Mouse (Mus musculus): ENCODE measurements at regions not wholly inside any gene's neighbourhood (a gene's known extent, or its start where the extent isn't known, plus 50 kb on each side); places are given as distances from the start of the nearest gene placed in this dataset.
A peak's percentile ranks its signal among the peaks of the same experiment; 100 is the strongest.

DNA sequence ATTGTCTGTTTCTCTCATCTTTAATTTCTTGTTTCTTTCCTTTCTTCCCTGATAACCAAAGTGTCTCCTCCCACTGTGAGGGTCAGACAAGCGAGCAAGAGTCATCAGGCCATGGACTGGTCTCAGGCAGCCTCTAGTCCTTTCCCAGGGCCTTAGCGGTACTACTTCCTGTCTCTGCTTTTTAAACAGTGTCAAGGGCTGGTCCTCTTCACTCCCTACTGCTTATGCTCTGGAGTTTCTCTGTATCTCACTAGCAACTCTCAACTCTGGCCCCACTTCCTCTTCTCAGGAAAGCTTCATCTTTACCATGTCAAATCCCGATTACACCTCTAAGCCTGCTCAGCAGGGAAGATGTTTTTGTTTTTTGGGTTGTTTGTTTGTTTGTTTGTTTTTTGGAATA is 124.1 kb downstream of the Pten start:
- no peak for TF ChIP-seq GATA4 (IDR thresholded peaks at IDR 0.05; ENCODE audit: insufficient replicate concordance, low read length)

DNA sequence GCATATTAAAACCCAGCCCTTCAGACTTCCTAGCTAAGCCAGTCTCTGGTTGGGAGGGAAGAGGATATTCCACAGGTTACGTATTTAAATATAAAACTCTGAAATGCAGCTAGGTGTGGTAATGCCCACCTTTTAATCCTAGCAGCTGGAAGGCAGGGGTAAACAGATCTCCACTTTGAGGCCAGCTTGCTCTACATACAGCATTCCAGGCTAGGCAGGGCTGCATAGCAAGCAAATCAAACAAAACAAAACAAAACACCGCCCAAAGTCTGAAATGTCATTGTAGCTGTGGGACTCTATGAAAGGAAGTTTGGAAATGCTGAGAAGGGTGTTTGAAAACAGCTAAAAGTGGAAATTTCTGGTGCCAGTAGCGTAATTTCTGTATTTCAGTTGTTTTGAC is 127.0 kb downstream of the Pten start:
- TF ChIP-seq GATA4 (IDR thresholded peaks at IDR 0.05; ENCODE audit: insufficient replicate concordance, low read length): no peak

DNA sequence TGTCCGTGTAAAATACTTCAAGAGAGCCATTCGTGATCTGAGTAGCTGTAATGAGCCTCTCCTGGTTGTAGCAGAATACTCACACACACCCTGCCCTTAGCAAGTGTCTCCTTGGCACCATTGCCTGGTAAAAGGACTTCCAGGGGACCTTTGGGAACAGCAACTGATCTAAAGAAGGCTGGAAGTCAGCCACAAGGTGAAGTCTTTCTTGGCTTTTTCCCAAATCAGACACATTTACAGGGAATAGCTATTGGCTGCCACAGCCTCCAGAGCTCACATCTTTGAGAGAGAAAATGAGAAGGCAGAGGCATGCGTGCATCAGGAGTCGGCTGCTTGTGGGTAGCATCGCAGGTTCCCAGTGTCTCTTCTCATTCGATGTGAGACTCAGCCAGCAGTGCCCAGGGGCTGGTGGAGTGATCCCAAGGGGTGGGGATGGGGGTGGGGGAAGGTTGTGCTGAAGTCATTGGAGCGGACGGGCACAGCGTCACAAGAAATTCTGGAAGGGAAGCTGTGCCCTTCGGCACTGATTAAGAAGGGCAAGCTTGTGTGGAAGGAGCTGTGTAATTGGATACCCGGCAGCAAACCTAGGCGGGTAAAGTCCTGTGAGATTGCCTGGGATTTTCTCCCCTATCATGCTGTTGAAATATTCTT is 128.3 kb downstream of the Pten start:
- TF ChIP-seq GATA4 (IDR thresholded peaks at IDR 0.05; ENCODE audit: insufficient replicate concordance, low read length): no peak

DNA sequence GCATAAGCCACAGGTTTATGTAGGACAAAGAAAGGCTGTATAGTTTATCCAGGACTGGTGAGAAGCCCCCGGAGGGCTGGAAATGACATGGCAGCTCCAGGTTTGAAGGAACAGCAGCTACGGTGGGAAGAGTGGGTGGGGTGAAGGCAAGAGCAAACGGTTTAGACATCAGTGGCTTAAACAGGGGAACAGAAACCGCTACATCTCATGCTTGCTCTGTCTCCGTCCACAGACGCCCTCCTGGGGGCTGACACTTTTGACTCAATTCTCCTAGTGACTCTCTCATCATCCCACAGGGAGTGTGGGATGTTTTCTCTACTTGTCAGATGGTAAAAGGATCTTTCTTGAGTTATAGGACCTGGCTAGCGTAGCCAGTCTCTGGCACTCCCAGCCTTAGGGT is 129.9 kb downstream of the Pten start:
- no peak for TF ChIP-seq GATA4 (IDR thresholded peaks at IDR 0.05; ENCODE audit: insufficient replicate concordance, low read length)

DNA sequence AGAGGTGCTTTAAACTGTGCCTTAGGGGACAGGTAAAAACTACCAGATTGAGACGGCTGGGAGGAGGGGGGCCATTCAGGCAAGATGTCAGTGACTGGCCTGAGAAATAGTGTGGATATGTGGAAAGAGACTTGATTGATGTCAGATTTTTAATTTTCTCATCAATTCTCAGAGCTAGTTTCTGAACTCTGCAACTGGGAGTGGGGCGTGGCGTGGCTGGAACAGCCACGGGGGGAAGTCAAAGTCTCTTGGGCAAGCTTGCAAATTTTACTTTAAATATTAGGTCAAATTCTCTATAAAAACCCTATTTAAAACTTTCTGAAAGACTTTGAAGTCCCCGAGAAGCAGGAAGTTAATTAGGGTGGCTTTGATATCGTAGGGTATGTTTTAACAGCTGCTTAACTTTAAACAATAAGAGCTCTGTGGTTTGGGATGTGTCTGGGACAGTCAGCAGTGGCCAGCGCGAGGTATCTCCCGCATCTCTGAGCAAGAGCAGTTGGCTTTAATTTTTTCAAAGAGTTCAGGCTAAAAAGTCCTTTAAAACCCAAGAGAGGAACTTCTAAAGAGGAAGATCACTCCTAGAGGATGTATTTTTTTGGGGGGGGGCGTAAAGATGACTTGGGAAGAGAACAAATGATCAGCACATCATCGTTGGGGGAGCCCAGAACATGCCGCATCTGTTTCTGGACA is 131.5 kb downstream of the Pten start:
- no peak for TF ChIP-seq GATA4 (IDR thresholded peaks at IDR 0.05; ENCODE audit: insufficient replicate concordance, low read length)

DNA sequence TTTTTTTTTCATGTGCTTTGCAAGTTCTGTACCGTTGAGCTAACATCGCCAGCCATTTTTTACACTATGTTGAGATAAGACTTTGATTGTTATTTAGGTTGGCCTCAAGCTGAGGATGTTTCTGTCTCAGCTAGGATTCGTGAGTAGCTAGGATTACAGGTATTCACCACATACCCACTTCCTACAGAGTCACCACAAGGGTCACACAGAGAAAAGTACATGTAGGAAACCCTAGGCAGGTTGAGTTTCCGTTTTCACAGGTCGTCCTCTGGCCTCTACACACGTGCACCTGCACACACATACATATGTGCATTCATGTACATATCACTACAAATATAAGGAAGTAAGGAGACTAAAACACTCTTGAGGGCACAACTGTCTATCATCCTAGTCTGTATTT is 133.5 kb downstream of the Pten start:
- TF ChIP-seq GATA4 (IDR thresholded peaks at IDR 0.05; ENCODE audit: insufficient replicate concordance, low read length): no peak

DNA sequence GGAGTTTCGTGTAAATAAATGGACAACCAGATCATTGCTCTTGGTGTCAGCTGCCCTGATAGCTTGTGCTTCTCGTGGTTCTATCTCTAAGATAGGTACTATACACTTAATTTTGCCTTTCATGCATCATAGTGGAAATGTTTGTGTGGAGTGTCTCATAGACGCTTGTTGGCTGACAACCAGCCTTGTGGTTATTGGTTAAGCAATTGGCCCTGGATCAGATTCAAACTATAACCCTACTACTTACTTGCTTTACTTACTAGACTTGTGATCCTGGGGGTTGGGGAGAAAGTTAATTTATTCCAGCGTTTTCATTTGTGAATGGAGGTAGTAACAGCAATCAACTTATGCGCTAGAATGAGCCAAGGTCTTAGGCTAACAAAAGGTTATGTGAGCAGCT is 135.2 kb downstream of the Pten start:
- no peak for TF ChIP-seq GATA4 (IDR thresholded peaks at IDR 0.05; ENCODE audit: insufficient replicate concordance, low read length)

DNA sequence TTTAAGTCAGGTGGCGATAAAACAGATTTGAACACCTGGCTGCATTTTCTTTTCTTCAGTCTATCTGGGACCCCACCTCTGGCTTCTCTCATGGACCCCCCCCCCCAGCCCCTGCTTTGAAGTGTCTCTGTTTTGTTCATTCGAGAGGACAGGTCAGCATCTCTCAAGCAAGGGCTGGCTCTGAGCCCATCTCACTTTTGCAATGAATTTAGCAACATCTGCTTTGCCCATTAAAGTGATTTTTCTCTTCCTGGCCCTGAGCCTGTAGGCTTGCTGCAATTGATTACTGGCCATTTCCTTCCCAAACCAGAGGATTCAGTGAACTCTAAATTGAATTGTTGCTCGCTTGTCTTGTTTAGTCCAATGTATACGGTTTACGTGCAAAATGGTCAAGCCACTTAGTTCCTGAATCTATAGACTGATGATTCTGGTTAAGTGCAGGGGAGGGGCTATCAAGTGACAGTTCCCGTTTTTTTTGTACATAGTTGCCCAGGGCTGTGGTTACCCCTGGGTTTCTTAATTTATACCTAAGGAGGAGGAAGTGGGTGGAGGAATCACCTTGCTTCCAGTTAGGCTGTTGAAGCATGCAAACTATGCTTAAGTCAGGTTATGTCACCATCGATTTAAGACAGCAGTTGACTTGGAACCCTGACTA is 146.3 kb downstream of the Pten start:
- TF ChIP-seq GATA4 (IDR thresholded peaks at IDR 0.05; ENCODE audit: insufficient replicate concordance, low read length): no peak

DNA sequence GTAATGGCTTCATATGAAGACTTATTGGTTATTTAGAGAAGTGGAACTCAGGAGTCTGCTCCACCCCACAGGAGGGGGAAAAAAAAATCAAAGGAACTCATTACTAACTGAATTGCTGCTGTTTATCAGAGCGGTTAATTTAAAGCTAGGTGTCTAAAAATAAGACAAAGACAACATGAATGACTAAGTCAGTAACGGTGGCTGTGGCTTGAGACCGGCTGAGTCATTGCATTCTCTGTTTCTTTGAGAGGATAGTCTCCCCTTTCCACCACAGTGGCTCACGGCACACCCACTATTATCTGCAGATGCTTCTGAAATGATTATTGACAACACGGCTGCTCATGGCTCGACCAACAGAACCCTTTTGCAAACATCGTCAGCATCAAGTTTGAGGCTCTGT is 147.2 kb downstream of the Pten start:
- no peak for TF ChIP-seq GATA4 (IDR thresholded peaks at IDR 0.05; ENCODE audit: insufficient replicate concordance, low read length)

DNA sequence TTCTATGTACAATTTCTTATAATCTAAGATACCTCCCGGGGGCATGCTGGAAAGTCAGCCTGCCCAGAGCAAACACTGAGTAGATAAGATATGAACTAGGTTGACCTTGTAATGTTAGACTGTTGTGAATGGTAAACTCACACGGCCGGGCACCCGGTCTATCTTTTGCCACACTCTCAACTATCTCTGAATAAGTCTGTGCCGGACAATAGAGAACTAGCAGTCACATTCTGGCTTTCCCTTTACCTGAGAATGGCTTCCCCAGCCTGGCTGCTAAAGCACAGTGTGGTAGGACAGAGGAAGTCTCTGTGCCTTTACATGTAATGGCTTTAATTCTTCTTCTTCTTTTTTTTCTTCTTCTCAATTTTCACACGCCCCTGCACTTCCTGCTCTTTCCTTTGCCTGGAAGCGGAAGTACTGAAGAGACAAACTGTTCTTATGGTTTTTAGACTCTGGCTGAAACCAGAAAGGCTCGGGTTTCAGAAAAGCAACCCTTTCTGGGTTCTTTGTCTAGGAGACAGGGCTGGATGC is 148.7 kb downstream of the Pten start:
- TF ChIP-seq GATA4 (IDR thresholded peaks at IDR 0.05; ENCODE audit: insufficient replicate concordance, low read length): peak; percentile 40; the same call in 1 of the 2 replicates

DNA sequence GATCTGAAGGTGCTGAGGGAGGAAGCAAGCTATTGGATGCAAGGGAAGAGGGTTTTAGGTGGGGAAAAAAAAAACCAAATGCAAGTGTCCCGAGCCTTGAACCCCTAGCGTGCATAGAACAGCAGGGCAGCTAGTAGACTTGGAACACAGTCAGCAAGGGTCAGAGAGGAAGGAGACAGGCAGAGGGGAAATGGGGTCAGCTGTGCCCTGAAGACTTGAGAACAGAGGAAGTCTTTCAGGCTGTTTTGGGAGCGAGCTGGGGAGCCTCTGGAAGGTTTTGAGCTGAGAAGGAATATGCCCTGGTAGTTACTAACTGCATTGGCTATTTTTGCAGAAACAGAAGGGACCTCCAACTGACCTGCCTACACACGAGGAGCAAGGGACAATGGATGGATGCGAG is 149.5 kb downstream of the Pten start:
- no peak for TF ChIP-seq GATA4 (IDR thresholded peaks at IDR 0.05; ENCODE audit: insufficient replicate concordance, low read length)

DNA sequence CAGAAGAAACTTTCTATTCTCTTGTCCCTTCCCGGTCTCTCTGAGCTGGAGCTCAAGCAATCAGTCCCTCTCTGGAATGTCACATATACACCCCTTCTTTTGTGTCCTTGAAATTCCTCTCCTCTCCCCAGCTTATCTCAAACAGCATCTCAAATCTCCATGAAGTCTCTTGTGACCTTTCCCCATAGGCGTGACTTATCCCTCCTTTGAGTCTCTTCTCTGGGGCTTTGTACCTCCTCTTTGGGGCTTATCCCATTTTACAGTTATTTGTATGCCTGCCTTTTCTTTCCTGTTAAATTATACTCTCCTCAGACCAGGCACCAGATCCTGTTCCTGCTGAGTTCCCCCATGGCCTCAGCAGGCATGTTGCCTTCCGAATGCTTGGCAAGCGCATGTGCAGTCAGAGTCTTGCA is 152.8 kb downstream of the Pten start:
- no peak for TF ChIP-seq GATA4 (IDR thresholded peaks at IDR 0.05; ENCODE audit: insufficient replicate concordance, low read length)

DNA sequence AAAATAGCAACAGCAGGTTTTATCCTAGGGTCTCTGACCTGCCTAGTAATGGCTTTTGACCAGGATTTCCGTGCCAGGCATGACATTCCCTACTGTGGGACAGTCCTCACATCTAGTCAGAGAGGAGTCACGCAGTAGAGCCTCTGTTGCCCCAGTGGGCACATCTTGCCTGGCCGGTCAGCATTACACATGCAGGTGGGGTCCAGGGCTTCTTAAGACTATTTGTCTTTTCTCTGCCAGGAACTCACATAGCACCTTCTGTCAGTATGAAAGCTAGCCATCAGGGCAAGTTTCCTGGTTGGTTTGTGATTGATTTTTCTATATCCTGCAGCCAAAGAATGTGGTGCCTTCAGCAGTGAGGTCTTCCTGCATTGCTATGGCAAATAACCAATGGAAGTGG is 155.0 kb downstream of the Pten start:
- no peak for TF ChIP-seq GATA4 (IDR thresholded peaks at IDR 0.05; ENCODE audit: insufficient replicate concordance, low read length)

DNA sequence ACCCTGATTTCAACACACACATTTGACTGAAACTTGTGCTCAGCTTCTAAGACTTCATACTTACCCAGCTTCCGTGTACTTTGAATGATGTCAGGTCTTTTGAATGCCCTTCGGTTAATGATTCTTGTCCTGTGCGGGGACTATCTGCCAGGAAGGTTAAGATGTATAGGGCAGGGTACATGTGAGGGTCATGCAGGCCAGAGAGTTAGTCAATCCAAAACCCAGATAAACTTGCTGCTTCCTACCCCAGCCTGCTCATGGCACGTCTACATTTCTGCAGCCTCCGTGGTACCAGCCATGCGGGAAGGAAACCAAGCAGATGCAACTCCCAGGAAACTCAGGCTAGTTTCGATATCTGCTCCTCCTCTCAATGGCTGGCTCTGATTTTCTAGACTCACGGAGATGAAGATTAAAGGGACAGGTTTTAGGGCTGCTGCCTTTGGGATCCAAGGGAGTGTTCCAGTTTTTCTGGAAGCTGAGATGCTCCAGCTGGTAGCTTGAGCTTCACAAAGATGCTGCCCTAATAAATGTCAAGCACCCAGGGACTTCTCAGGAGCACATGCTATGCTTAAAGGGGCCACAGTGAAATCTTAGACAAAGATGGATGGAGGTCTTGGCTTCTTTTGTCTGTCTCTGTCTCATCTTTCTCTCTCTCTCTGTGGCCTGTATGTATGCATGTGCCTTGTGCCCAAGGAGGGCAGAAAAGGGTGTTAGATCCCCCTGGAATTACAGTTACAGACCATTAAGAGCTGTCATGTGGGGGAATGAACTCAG is 159.4 kb downstream of the Pten start:
- TF ChIP-seq GATA4 (IDR thresholded peaks at IDR 0.05; ENCODE audit: insufficient replicate concordance, low read length): no peak

DNA sequence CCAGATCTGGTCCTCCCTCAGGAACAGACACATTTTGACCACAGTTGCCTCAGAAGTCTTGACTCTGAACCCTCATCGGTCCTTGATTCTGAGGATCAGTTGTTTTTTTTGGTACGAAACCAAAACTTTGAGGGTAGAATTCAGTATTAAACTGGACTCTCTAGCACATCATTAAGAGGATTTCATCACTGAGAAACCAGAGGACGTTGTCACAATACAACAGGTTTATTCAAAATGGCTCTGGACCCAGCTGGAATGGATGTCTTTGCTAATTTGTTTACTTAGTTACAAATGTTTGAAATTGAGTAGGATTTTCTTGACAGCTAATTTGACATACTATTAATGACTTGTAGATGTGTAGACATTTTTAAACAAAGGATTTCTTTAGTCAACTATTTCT is 163.7 kb downstream of the Pten start:
- no peak for TF ChIP-seq GATA4 (IDR thresholded peaks at IDR 0.05; ENCODE audit: insufficient replicate concordance, low read length)
